Mouse (Mus musculus): ENCODE results near the gene 6030468B19Rik.

The 6030468B19Rik gene

DNA sequence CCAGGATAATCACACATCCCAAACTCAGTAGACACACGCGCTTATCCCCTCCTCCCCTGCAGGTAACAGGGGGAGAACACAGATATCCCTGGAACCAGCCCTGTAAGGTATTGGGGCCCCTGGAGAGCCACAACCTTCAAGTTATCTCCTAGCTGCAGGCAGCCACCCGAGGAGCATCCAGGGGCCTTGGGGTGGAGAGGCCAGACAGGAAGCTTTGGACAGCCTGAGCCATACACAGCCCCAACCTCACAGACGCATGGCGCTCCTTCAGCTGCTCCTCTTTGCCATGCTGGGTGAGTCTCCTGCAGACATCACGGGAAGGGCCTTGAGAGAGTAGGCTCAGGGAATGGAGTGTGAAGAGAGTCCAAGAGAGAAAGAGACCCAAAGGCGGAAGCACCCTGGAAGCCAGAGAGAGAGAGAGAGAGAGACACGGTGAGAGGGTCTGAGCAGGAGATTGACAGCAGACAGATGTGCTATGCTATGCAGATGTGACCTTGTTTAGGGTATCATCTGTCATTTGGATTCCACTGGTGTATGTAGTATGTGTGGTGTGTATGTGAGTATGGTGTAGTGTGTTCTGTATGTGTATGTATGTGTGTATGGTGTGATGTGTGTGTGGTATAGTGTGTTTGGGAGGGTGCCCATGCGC, at the start of gene 6030468B19Rik:
Gene 6030468B19Rik, plus strand, starts transcription at position 150 of the 649 bp plus-strand sequence.
- in situ Hi-C loops (cut with MboI, MseI), result no loop called here

DNA sequence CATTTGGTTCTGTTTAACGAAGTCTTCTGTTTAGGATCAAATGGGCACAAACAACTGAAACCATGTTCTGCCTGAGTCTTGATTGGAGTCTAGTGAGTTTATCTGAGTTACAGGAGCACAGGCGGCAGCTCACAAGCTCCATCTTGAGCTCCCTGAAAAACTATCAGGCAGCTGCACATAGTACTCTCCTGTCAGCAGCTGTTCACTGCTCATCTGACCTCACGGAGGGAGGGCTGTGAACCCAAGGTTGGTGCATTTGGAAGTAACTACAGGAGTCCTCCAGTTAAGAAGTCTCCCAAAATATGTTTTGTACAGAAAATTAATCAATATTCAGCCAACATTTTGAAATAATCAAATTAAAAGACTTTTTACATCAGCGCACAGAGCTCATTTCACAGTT, 48.8 kb upstream of the 6030468B19Rik start:
- in situ Hi-C loops (cut with MboI, MseI), result no loop called here

DNA sequence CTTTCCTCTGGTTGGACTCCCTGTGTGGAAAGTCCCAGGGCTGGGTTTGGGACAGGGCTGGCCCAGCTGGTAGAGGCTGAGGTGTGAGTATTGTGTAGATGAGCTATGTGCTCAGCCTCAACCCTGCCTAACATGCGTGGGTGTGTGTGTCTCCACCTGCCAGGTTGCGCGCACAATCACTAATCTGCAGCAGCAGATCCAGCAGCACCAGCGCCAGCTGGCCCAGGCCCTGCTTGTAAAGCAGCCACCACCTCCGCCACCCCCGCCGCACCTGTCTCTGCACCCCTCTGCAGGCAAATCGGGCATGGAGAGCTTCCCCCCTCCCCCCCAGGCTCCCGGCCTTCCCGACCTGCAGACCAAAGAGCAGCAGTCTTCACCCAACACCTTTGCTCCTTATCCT, 48.0 kb upstream of the 6030468B19Rik start:
- in situ Hi-C loops (cut with MboI, MseI), result no loop called here

DNA sequence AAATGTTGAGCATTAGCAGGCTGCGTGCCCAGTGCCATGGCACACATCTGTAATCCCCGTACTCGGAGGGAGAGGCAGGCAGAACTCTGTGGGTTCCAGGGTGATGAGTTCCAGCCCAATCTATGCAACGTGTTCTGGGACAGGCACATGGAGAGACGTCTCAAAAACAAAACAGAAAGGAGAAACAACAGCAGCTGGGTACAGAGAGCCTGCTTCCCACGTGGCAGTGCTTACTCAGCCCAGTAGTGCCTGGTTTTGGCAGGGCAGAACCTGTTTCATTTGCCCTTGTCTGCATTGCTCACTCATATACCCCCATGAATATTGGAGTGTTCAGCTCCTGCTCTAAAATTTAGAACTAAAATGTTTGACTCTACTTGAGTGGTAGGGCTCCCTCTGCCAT, 45.9 kb upstream of the 6030468B19Rik start:
- in situ Hi-C loops (cut with MboI, MseI), result loop anchor here (5.0 kb wide), 2 partner anchors 39 to 71 kb away; no protein-coding TSS in a partner anchor

DNA sequence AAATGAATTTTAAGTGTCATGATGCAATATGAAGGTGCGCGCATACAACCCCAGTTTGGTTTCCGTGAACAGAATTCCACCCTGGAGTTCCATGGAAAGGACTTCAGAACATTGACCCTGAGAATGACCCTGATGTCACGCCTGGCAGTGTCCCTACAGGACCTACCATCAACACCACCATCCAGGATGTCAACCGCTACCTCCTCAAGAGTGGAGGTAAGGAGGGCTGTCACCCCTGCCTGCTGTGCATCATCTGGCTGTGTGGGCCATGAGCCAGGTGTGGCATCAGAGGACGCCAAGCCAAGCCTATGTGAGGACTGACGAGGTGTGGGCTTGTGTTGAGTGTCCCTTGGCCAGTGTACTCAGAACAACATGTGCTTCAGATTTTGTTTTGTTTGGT, 41.6 kb upstream of the 6030468B19Rik start:
- in situ Hi-C loops (cut with MboI, MseI), result no loop called here

DNA sequence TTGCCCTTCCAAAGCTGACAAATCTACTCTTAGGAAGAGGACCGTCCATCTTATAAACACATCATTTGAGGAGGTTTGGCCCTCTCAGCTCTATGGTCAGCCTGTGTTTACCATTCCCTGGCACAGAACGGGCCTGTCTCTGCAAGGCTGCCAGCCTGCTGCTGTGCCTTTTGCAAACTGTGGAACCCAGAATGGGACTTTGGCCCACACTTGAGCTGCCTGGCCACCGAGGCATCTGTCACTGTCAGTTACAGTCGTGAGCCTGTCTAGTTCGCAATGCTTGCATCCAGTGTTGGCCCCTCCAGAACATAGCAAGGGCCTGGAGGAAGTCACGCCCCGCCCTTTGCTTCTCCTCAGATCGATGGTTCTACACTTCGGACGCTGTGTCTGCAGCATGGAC, 38.2 kb upstream of the 6030468B19Rik start:
- in situ Hi-C loops (cut with MboI, MseI), result no loop called here

DNA sequence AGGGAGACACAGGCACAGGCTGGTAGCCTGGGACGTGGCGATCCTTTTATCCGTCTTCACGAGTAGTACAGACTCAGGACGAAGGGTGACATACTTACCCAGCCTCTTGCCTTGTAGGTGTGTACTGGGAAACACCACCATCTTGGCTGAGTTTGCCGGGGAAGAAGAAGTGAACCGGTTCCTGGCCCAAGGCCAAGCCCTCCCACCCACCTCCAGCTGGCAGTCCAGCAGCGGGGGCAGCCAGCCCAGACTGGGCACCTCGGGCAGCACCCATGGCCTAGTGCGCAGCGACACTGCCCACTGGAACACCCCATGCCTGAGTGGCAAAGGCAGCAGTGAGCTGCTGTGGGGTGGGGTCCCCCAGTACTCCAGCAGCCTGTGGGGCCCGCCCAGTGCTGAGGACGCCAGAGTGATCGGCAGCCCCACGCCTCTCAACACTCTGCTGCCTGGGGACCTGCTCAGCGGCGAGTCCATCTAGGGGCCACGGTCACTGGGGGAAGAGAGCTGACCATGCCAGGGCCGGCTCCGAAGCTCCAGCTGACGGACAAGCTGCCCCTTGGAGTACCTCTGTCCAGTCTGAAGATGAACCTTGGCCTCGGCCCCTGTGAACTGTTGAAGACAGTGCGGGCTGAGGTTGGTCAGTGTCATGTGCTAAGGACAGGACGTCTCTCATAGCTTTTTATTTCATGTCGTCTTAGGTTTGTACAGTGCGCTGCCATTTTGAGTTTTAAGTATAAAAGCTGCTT, 36.9 kb upstream of the 6030468B19Rik start:
- in situ Hi-C loops (cut with MboI, MseI), result no loop called here

DNA sequence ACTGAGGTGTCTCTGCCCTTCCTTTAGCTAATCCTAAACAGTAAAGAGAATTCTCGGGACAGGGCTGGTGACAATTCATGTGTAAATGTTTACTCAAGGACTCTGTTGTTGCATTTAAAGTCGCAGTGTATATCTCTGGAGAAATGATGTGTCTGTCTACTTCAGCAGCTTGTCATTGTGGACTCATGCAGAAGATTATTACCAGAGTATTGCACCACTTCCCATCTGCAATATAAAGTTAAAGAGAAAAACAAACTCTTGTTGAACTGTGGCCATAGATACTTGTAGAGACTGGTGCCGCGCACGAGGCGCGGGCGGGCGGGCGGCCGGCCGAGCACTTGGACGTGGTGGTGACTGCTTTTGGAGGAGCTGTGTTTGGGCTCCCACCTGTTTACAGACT, 35.7 kb upstream of the 6030468B19Rik start:
- in situ Hi-C loops (cut with MboI, MseI), result no loop called here

DNA sequence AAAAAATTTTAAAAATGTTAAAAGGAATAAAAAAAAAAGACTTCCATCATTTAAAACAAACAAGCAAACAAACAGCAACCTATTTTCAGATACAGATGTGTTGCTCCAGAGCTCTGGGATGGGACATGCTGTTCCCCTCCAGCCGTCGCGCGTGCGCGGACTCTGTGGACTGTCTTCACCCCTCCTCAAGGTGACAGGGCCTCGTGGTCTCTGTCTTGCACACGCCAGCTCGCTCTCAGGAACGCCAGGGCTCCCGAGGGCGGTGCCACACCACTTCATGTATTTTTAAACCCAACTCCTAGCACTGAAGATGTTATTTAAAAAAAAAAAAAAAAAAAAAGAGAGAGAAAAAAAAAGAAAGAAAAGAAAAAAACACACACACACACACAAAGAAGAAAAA, 35.2 kb upstream of the 6030468B19Rik start:
- in situ Hi-C loops (cut with MboI, MseI), result no loop called here

DNA sequence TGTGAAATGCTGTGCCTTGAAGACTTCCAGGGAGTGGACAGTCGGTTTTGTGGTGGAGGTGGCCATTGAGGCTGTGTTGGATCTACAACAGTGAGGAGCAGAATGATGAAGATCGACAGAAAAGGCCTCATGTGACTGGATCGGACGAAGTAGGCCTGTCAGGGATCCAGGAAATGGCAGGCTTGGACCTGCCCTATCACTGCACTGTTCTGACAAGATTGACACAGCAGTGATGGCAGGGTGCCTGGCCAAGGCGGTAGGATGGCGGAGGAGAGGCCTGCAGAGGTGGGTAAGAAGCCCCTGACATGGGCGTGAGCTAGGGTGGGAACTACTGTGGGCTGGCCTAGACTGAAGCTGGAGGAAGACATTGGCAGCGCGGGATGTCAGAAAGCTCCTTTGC, 33.1 kb upstream of the 6030468B19Rik start:
- in situ Hi-C loops (cut with MboI, MseI), result no loop called here

DNA sequence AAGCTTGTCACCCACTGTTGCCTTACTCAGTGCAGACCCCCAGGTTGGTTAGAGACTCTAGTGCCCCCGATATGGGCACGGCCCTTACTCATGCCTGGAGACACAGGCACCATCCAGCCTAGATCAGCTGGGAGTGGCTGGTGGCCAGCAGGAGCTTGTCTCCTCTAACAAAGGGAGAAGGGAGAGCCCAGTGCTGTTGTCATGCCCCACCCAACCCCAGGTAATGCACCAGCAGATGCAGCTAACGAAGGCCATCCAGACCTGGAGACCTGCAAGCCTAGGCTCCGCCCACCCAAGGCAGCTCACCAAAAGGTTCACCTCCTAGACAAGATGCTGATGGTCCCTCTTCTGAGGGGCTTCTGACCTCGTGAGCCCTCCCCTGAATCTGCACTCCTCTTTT, 32.1 kb upstream of the 6030468B19Rik start:
- in situ Hi-C loops (cut with MboI, MseI), result no loop called here

DNA sequence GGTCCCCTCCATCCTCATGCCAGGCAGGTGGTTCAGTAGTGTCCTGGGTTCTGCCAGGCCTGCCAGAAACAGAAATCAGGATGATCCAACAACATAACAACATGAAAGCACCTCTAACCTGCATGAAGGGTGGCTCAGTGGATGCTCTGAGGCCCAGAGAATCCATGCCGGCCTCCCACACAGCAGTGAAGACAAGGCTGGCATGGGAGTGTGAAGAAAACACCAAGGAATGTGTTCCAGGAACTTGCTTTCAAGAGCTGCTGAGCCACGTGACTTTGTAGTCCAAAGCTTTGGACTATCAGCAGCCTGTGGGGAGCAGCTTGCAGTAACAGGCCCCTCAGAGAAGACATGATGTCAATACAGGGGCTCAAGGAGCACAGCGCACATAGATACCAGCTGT, 31.2 kb upstream of the 6030468B19Rik start:
- in situ Hi-C loops (cut with MboI, MseI), result no loop called here

DNA sequence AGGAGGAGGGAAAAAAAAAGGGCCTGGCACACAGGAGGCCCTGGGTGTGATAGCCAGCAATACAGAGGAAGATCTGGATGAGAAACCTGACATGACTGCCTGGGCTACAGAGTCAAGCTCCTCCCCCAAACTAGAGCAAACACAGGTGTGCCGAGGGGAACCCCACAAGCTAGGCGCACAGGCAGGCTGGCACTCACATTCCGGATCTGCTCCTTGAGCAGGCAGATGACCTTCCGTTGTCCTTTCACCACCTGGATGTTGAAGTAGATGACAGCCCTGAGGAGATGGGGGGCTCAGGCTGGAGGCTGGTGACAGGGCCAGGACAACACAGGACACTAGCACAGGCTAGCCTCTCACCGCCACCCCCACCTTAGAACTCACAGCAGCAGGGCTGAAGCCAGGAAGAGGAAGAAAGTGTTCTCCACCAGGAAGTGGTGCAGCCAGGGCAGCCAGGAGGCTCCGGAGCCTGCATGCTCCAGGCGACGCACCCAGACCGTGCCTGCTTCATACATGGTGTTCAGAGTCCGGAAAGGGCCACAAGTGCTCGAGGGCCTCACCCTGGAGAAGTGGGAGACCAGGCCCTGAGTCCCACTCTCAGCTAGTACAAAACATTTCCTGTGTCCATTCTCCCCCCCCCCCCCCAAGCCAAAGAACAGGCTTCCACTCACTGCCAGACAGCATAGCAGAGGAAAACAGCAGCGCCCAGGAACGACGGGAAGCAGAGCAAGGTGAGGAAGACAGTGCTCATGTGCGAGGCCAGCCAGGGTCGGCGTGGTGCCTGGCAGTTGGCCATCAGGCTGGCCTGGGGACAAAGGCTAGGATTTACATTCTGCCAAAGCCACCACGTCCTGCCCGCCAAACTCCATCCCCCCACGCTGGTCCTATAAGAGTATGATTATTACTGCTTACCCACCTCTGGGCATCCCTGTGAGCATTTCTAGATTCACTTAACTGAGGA, 28.5 kb upstream of the 6030468B19Rik start:
- in situ Hi-C loops (cut with MboI, MseI), result no loop called here

DNA sequence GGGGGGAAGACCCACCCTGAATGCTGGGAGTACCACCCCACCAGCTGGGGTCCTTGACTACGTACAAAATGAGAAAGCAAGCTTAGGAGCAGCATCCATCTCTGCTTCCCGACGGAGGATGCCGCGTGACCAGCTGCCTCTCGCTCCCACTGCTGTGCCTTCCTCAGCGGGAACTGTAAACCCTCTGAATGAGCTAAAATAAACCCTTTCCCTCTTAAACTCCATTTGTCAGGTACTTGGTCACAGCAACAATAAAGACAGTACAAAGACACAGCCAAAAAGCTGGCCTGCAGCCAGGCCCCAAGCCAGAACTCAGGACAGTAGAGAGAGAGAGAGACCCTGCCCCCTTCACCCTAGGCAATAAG, 27.8 kb upstream of the 6030468B19Rik start:
- in situ Hi-C loops (cut with MboI, MseI), result no loop called here

DNA sequence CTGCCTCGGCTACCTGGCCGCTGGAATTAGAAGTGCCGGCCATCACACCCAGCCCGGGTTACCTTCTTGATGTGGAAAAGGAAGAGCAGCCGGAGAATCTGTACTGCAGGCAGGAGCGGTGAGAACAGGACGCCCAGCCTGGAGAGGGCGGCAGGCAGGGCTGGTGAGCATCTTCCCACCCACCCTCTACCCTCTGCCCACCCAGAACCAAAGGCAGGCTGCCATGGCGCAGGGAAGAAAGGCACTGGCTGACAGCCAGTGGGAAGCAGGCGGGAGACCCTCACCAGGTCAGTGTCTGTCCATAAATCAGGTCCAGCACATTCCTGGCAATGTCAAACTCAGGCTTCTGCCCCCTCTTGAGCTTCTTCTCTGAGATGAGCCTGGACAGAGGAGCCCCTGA, 27.1 kb upstream of the 6030468B19Rik start:
- in situ Hi-C loops (cut with MboI, MseI), result no loop called here

DNA sequence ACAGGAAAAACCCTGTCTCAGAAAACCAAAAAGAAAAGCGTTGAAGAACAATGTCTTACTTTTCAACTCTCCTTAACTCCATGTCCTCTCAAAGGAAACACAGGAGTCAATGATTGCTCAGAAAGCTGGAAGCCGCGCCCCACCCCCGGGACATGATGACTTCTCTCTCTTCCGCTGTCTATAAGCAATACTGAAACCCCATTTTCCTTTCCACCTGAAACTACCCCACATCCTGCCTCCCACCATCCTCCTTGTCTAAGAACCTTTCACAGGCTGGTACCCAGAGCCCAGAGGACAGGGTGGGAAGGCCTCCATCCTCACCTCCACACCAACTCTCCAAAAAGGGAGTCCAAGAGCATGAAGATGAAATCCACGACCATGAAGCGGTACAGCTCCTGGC, 25.1 kb upstream of the 6030468B19Rik start:
- in situ Hi-C loops (cut with MboI, MseI), result no loop called here

DNA sequence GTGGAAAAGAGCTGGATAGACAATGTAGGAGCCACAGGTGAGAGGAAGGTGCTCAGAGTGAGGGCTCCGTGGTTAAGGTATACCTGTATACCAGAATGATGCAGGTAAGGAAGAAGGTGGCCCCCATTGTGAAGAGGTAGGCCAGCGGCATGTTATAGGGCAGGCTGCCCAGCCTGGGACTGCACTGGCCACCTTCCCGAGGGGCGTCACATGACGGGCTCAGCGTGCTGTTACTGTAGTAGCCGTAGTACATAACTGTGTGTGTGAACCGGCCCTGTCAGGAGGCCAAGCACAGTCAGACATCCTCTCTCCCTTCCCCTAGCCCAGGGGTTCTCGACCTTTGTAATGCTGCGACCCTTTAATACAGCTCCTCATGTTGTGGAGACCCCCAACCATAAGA, 22.5 kb upstream of the 6030468B19Rik start:
- in situ Hi-C loops (cut with MboI, MseI), result no loop called here

DNA sequence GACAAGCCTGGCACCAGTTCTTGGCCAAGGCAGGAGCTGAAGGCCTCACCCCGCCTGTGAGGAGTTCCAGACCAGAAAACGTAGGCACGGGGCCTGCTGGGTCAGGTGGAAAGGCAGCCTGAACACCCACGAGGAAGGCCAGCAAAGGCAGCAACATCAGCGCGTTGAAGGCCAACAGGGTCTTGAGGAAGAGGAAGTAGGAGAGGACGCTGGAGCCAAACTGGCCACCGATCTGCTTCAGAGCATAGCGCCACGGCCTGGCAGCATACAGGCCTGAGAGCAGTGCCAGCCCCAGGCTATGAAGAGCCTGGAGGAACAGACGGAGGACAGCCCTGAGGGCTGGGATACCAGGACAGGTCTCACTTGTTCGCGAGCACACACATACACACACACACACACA, 21.9 kb upstream of the 6030468B19Rik start:
- in situ Hi-C loops (cut with MboI, MseI), result no loop called here

DNA sequence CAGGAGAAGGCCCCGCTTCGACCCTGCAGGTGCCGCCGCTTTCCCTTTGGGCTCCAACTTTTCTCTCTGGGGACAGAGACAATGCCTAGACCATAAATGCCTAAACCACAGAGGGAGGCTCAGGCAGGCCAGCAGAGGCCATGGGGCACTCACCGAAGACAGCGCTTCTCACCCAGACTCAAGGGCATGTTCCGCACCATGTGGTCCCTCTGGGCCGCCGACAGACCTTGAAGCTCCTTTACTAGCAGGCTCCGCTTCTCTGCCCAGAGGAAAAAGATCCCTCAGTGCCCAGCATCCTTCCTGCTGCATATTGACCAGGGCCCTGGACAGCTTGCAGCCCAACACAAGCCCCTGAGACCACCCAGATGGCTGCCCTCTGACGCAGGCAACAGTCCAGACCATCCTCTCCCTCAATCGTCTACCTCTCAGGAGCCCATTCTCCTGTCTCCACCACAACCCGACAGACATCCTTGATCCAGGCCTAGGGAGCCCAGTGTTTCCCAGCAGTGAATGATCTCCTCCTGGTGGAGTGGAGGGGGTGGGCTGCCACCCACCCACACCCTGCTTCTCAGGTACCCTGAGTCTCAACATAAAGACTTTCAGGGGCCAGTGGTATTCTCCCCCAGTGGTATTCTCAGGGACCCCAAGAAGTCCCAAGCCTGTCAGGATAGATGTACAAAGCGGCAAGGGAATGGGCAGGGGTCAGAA, 21.2 kb upstream of the 6030468B19Rik start:
- in situ Hi-C loops (cut with MboI, MseI), result no loop called here

DNA sequence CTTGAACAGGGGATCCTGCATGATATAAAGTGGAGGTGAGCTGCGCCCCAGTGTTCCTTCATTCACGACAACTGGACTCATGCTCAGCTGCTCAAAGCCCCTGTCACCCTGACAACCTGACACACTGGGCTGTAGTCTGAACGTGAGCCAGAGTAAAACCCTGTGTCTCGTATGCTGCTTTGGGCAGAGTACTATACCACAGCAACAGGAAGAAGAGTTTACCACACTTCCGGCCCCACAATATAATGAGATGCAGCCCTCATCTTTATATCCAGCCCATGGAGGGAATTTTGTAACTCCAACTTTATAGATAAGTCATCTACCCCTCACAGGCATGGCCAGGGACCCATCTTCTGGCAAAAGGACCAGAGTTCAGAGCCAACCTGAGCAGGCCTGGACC, 20.3 kb upstream of the 6030468B19Rik start:
- in situ Hi-C loops (cut with MboI, MseI), result no loop called here

DNA sequence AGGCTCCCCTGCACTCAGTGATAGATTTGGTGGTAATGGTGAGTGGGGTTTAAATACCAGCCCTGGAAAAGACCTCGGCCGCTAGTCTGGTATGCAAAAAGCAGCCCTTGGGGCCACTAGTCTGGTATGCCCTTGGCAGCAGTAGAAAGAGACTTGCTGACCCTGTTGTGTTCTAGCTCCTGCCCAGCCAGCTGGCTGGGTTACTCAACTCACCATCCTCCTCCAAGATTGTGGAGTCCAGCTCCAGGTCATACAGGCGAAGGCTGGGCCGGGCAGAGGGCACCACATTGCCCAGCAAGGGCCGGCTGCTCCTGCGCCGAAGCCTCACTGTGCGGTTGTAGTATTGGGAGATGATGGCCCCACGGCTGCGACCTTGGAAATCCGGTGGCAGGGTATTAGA, 19.4 kb upstream of the 6030468B19Rik start:
- in situ Hi-C loops (cut with MboI, MseI), result no loop called here
